Mouse (Mus musculus): ENCODE measurements around the gene Tenm3.

GRCm38 (mm10) chr8:48342321-48343066 lies 501.3 kb downstream of the Tenm3 start:
- TF ChIP-seq CTCF (IDR thresholded peaks at IDR 0.05; ENCODE audit: low read depth) (no peak), EP300 (IDR thresholded peaks at IDR 0.05; ENCODE audit: low read depth) (no peak)
